Mouse (Mus musculus): ENCODE results near the gene 1110002E22Rik. TPM values are rescaled to one million over a fixed set of nuclear protein-coding genes. Genes with fewer than 3 reads are reported as not detected.

Gene 1110002E22Rik
- polyA plus RNA-seq, 1 experiment = not detected

GRCm38 (mm10) chr3:138121461-138121860 is 56.6 kb downstream of the 1110002E22Rik start:
- no peak overlapping the region for H3K4me3 ChIP-seq (replicated peaks; ENCODE audit: control insufficient read depth, low read depth, low read length)
- TF ChIP-seq POLR2A (IDR thresholded peaks at IDR 0.05; ENCODE audit: borderline replicate concordance, control insufficient read depth, low read depth, low read length) (no peak), CTCF (IDR thresholded peaks at IDR 0.05; ENCODE audit: control insufficient read depth, insufficient read depth, low read length) (no peak)
- H3K27ac ChIP-seq (ENCODE audit: control insufficient read depth, insufficient read depth, low read depth, low read length, poor library complexity) = no peak overlapping the region
- 86% methylated on average over 2 of the region's 2 CpGs for WGBS
- H3K4me1 ChIP-seq (ENCODE audit: control insufficient read depth, insufficient read depth, low read length) = no peaks in the 10 kb centered on the region

GRCm38 (mm10) chr3:138123842-138124241 is 59.0 kb downstream of the 1110002E22Rik start:
- Histone ChIP-seq H3K27ac (ENCODE audit: control insufficient read depth, insufficient read depth, low read depth, low read length, poor library complexity) (no peak overlapping the region), H3K4me3 (replicated peaks; ENCODE audit: control insufficient read depth, low read depth, low read length) (no peak overlapping the region), H3K4me1 (ENCODE audit: control insufficient read depth, insufficient read depth, low read length) (no peaks in the 10 kb centered on the region)
- WGBS = 89% methylated on average over 10 of the region's 10 CpGs
- TF ChIP-seq POLR2A (IDR thresholded peaks at IDR 0.05; ENCODE audit: borderline replicate concordance, control insufficient read depth, low read depth, low read length) (no peak), CTCF (IDR thresholded peaks at IDR 0.05; ENCODE audit: control insufficient read depth, insufficient read depth, low read length) (no peak)

- H3K4me3 ChIP-seq (replicated peaks; ENCODE audit: control insufficient read depth, low read depth, low read length) = no peak overlapping the region
- no peaks in the 10 kb centered on the region for H3K4me1 ChIP-seq (ENCODE audit: control insufficient read depth, insufficient read depth, low read length)
- H3K27ac ChIP-seq (ENCODE audit: control insufficient read depth, insufficient read depth, low read depth, low read length, poor library complexity) = no peak overlapping the region
- TF ChIP-seq POLR2A (IDR thresholded peaks at IDR 0.05; ENCODE audit: borderline replicate concordance, control insufficient read depth, low read depth, low read length) (no peak), CTCF (IDR thresholded peaks at IDR 0.05; ENCODE audit: control insufficient read depth, insufficient read depth, low read length) (no peak)
- WGBS = 84% methylated on average over 6 of the region's 6 CpGs
These were observed 64.3 kb downstream of the 1110002E22Rik start for GRCm38 (mm10) chr3:138129110-138129509.

- WGBS = 85% methylated on average over 1 of the region's 1 CpGs
- Histone ChIP-seq H3K4me1 (ENCODE audit: control insufficient read depth, insufficient read depth, low read length) (no peaks in the 10 kb centered on the region), H3K4me3 (replicated peaks; ENCODE audit: control insufficient read depth, low read depth, low read length) (no peak overlapping the region), H3K27ac (ENCODE audit: control insufficient read depth, insufficient read depth, low read depth, low read length, poor library complexity) (no peak overlapping the region)
- TF ChIP-seq POLR2A (IDR thresholded peaks at IDR 0.05; ENCODE audit: borderline replicate concordance, control insufficient read depth, low read depth, low read length) = no peak
- no peak for TF ChIP-seq CTCF (IDR thresholded peaks at IDR 0.05; ENCODE audit: control insufficient read depth, insufficient read depth, low read length)
These were observed 65.8 kb downstream of the 1110002E22Rik start for GRCm38 (mm10) chr3:138130692-138131091.

Other genes starting within 250 kb of the 1110002E22Rik start
- 331 and 355 TPM in 2 replicates for gene H2afz, start 200.6 kb upstream of the 1110002E22Rik start, polyA plus RNA-seq (2011; ENCODE audit: insufficient read depth, insufficient read length, low replicate concordance, missing spikeins)
- 3.5 and 5.7 TPM in 2 replicates for gene Dnajb14, start 197.4 kb upstream of the 1110002E22Rik start, polyA plus RNA-seq (2011; ENCODE audit: insufficient read depth, insufficient read length, low replicate concordance, missing spikeins)
- gene Lamtor3, start 146.5 kb upstream of the 1110002E22Rik start, polyA plus RNA-seq (2011; ENCODE audit: insufficient read depth, insufficient read length, low replicate concordance, missing spikeins) = 41.6 and 45.1 TPM in 2 replicates
- gene Dapp1, start 83.5 kb upstream of the 1110002E22Rik start, polyA plus RNA-seq (2011; ENCODE audit: insufficient read depth, insufficient read length, low replicate concordance, missing spikeins) = 29.3 and 64.2 TPM in 2 replicates
- gene Gm5105, start 2.3 kb downstream of the 1110002E22Rik start, polyA plus RNA-seq (2011; ENCODE audit: insufficient read depth, insufficient read length, low replicate concordance, missing spikeins) = not detected in 2 replicates
- 2.0 and 4.3 TPM in 2 replicates for gene Trmt10a, start 78.4 kb downstream of the 1110002E22Rik start, polyA plus RNA-seq (2011; ENCODE audit: insufficient read depth, insufficient read length, low replicate concordance, missing spikeins)
- gene Mttp, start 79.9 kb downstream of the 1110002E22Rik start, polyA plus RNA-seq (2011; ENCODE audit: insufficient read depth, insufficient read length, low replicate concordance, missing spikeins) = 0.82 and 0.97 TPM in 2 replicates
- not detected in 2 replicates for gene 4930579F01Rik, start 128.8 kb downstream of the 1110002E22Rik start, polyA plus RNA-seq (2011; ENCODE audit: insufficient read depth, insufficient read length, low replicate concordance, missing spikeins)
- gene Adh7, start 152.7 kb downstream of the 1110002E22Rik start, polyA plus RNA-seq (2011; ENCODE audit: insufficient read depth, insufficient read length, low replicate concordance, missing spikeins) = not detected in 2 replicates
- gene Adh1, start 195.9 kb downstream of the 1110002E22Rik start, polyA plus RNA-seq (2011; ENCODE audit: insufficient read depth, insufficient read length, low replicate concordance, missing spikeins) = 8.2 and 21.2 TPM in 2 replicates
- not detected in 2 replicates for gene Adh6a, start 248.2 kb downstream of the 1110002E22Rik start, polyA plus RNA-seq (2011; ENCODE audit: insufficient read depth, insufficient read length, low replicate concordance, missing spikeins)

Measured in bone marrow, adult 2 months (tissue).